In the genomic region with DNA sequence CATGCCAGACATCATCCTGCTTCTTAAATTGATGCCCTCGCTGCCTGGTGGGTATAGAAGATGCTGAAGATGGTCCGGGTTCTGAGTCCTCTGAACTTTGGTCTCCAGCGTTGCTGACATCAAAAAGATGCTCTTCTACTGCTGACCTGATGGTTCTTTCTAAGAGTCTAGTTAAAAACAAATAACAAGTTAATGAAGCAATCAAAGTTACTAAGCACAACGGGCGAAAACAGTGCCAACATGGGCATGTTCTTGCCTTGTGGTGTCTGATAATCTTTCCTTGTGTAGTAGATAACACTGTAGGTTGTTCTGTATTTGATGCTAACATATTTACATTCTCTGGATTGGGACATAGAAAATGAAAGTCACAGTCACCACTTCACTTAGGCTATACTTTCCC, we compare ENCODE assay signal across 22 mouse cellular contexts. TPM values are rescaled to one million over a fixed set of nuclear protein-coding genes. Genes with fewer than 3 reads are reported as not detected.
A peak's percentile ranks its signal among the peaks of the same experiment; 100 is the strongest.
DNase-seq lines count a peak whose midpoint lies in the region; ATAC-seq and TF ChIP-seq lines count a peak whose summit lies in the region.
"Had no signal": no experiment of that assay in that cellular context is flagged by ENCODE, and none has a peak within 500 bp of the region (broad histone marks: within the 10 kb centered on the region; RNA-seq: fewer than 3 reads in every experiment).

No protein-coding gene starts in this region.

- no peak for TF ChIP-seq CTCF in kidney, adult 2 months (conservative IDR thresholded peaks at IDR 0.05; ENCODE audit: insufficient read depth, insufficient read length, low read depth, low read length)

- H3K27me3 ChIP-seq in kidney, adult 2 months (replicated peaks; ENCODE audit: control insufficient read depth, insufficient read depth, low read length): no peaks in the 10 kb centered on the region
- no peaks in the 10 kb centered on the region for H3K27me3 ChIP-seq in kidney, embryonic 14.5 days (ENCODE audit: control insufficient read depth, insufficient read depth, low read length)
- no peaks in the 10 kb centered on the region for H3K27me3 ChIP-seq in kidney, embryonic 16.5 days (ENCODE audit: insufficient read depth, low read length)
- H3K27me3 ChIP-seq: embryonic facial prominence, embryonic 13.5 days; embryonic facial prominence, embryonic 15.5 days; forebrain, embryonic 12.5 days had no signal

- no peak overlapping the region for H3K4me3 ChIP-seq in kidney, adult 2 months (ENCODE audit: insufficient read depth, low read depth, low read length)
- no peak overlapping the region for H3K4me3 ChIP-seq in kidney, embryonic 14.5 days (ENCODE audit: low read length)
- no peak overlapping the region for H3K4me3 ChIP-seq in kidney, embryonic 16.5 days (ENCODE audit: low read length)
- H3K4me3 ChIP-seq: embryonic facial prominence, embryonic 13.5 days; embryonic facial prominence, embryonic 15.5 days; erythroblast, embryonic 14.5 days; forebrain, embryonic 10.5 days; forebrain, embryonic 12.5 days had no signal

- WGBS in kidney, adult 2 months: 57% methylated on average over 5 of the region's 5 CpGs
- WGBS in kidney, embryonic 14.5 days: 87% methylated on average over 5 of the region's 5 CpGs
- 90% methylated on average over 5 of the region's 5 CpGs for WGBS in kidney, embryonic 16.5 days

- no peak overlapping the region for H3K9ac ChIP-seq in kidney, embryonic 14.5 days (ENCODE audit: low read depth, low read length)
- H3K9ac ChIP-seq in kidney, embryonic 16.5 days (replicated peaks; ENCODE audit: low read length): no peak overlapping the region
- H3K9ac ChIP-seq: embryonic facial prominence, embryonic 13.5 days; embryonic facial prominence, embryonic 15.5 days; forebrain, embryonic 12.5 days had no signal

- no peak overlapping the region for H3K4me2 ChIP-seq in kidney, embryonic 14.5 days (replicated peaks; ENCODE audit: low read depth, low read length)
- no peak overlapping the region for H3K4me2 ChIP-seq in kidney, embryonic 16.5 days (replicated peaks; ENCODE audit: low read depth, low read length)
- H3K4me2 ChIP-seq: embryonic facial prominence, embryonic 13.5 days; embryonic facial prominence, embryonic 15.5 days; forebrain, embryonic 12.5 days had no signal

- no peak overlapping the region for H3K27ac ChIP-seq in kidney, adult 2 months (ENCODE audit: insufficient read depth, low read depth, low read length)
- H3K27ac ChIP-seq in kidney, embryonic 14.5 days (ENCODE audit: low read depth, low read length): no peak overlapping the region
- H3K27ac ChIP-seq in kidney, embryonic 16.5 days (ENCODE audit: low read length): no peak overlapping the region
- H3K27ac ChIP-seq: embryonic facial prominence, embryonic 13.5 days; embryonic facial prominence, embryonic 15.5 days; forebrain, embryonic 10.5 days; forebrain, embryonic 12.5 days had no signal

- no peaks in the 10 kb centered on the region for H3K9me3 ChIP-seq in kidney, embryonic 14.5 days (ENCODE audit: control insufficient read depth, low read length)
- H3K9me3 ChIP-seq in kidney, embryonic 16.5 days (ENCODE audit: low read length): no peaks in the 10 kb centered on the region
- H3K9me3 ChIP-seq: embryonic facial prominence, embryonic 13.5 days; embryonic facial prominence, embryonic 15.5 days; forebrain, embryonic 10.5 days; forebrain, embryonic 12.5 days had no signal

- DNase-seq in kidney, adult 2 months: peak; percentile 71
- DNase-seq in kidney, adult 9 months: peak; percentile 60
- DNase-seq in kidney, postnatal 36 days: peak; percentile 33 to 62
- DNase-seq in kidney, adult 18-20 months: no peak
- DNase-seq: adrenal gland, adult 2 months; adrenal gland, postnatal 10 days; adrenal gland, postnatal 25 days; cerebellum, adult 11 months; cerebellum, adult 18-20 months; cerebellum, adult 8-10 months; cerebellum, adult 9-11 months; cerebellum, postnatal 14 days; cerebellum, postnatal 36 days; embryo, embryonic 11 days had no signal

- peaks cover 28% of the 10 kb centered on the region for H3K4me1 ChIP-seq in kidney, adult 2 months (ENCODE audit: control insufficient read depth, insufficient read depth, low read length)
- H3K4me1 ChIP-seq in kidney, embryonic 14.5 days (ENCODE audit: control insufficient read depth, insufficient read depth, low read length): no peaks in the 10 kb centered on the region
- no peaks in the 10 kb centered on the region; the same call in 1 of the 2 replicates for H3K4me1 ChIP-seq in kidney, embryonic 16.5 days (ENCODE audit: insufficient read depth, low read length)
- H3K4me1 ChIP-seq: embryonic facial prominence, embryonic 13.5 days; embryonic facial prominence, embryonic 15.5 days; forebrain, embryonic 10.5 days; forebrain, embryonic 12.5 days had no signal

- ATAC-seq in kidney, embryonic 14.5 days (ENCODE audit: low FRiP score, low TSS enrichment): no peak
- no peak for ATAC-seq in kidney, embryonic 16.5 days (ENCODE audit: low FRiP score, low TSS enrichment)
- ATAC-seq: forebrain, embryonic 14.5 days had no signal

- H3K36me3 ChIP-seq in kidney, adult 2 months (ENCODE audit: control insufficient read depth, insufficient read depth, low read length): no peaks in the 10 kb centered on the region; the same call in 1 of the 2 replicates
- no peaks in the 10 kb centered on the region for H3K36me3 ChIP-seq in kidney, embryonic 14.5 days (ENCODE audit: control insufficient read depth, insufficient read depth, low read length)
- H3K36me3 ChIP-seq in kidney, embryonic 16.5 days (ENCODE audit: insufficient read depth, low read length): no peaks in the 10 kb centered on the region
- H3K36me3 ChIP-seq: embryonic facial prominence, embryonic 13.5 days; embryonic facial prominence, embryonic 15.5 days; forebrain, embryonic 10.5 days; forebrain, embryonic 12.5 days had no signal

- no peak for TF ChIP-seq POLR2A in kidney, adult 2 months (IDR thresholded peaks at IDR 0.05; ENCODE audit: low read depth, low read length)

RNA-seq across cellular contexts. Expression of gene Fam13a, which starts 37.2 kb away (rescaled TPM):
- 21.3 and 22.5 TPM in 2 replicates for polyA plus RNA-seq in kidney, adult 2 months (2012; rRNA removed)
- polyA plus RNA-seq in kidney, embryonic 14.5 days (2014; fragmentation: Nextera tagmentation; extraction: Ambion mirVana): 5.5 and 8.7 TPM in 2 replicates
- polyA plus RNA-seq in kidney, embryonic 16.5 days (2015; fragmentation: Nextera tagmentation; extraction: Ambion mirVana): 10.5 and 11.5 TPM in 2 replicates
- polyA plus RNA-seq: erythroblast, embryonic 14.5 days had no signal
